Mouse (Mus musculus): Measurements from ENCODE around the gene Ptbp1. TPM values are rescaled to one million over a fixed set of nuclear protein-coding genes. Genes with fewer than 3 reads are reported as not detected.
A peak's percentile ranks its signal among the peaks of the same experiment; 100 is the strongest.

Gene Ptbp1
- polyA plus RNA-seq, 1 experiment from 2014 or later, result 139 TPM

GRCm38 (mm10) chr10:79907415-79907814 lies 53.2 kb downstream of the Ptbp1 start:
- peaks cover 68% of the 10 kb centered on the region for H3K36me3 ChIP-seq
- peaks cover 10% of the 10 kb centered on the region for H3K4me1 ChIP-seq (replicated peaks)
- no peaks in the 10 kb centered on the region for H3K9me3 ChIP-seq (replicated peaks)
- no peak overlapping the region for H3K9ac ChIP-seq
- WGBS, result 94% methylated on average over 10 of the region's 10 CpGs
- H3K27ac ChIP-seq (ENCODE audit: poor library complexity, severe bottlenecking), result no peak overlapping the region
- H3K4me3 ChIP-seq, result no peak overlapping the region
- ATAC-seq (ENCODE audit: insufficient number of reproducible peaks, low FRiP score), result no peak
- no peaks in the 10 kb centered on the region for H3K27me3 ChIP-seq (replicated peaks)
- peak overlapping the region; percentile 54; the same call in 1 of the 2 replicates for H3K4me2 ChIP-seq

- WGBS, result 2% methylated on average over 52 of the region's 52 CpGs
- peak; percentile 97 for ATAC-seq (ENCODE audit: insufficient number of reproducible peaks, low FRiP score)
- peaks cover 10% of the 10 kb centered on the region for H3K4me1 ChIP-seq (replicated peaks)
- peak within 1 kb of the TSS; percentile 86 for H3K4me3 ChIP-seq
- peaks cover 66% of the 10 kb centered on the region for H3K36me3 ChIP-seq
- H3K4me2 ChIP-seq, result peak within 1 kb of the TSS; percentile 54
- H3K27ac ChIP-seq (ENCODE audit: poor library complexity, severe bottlenecking), result peak within 1 kb of the TSS; percentile 97
- no peaks in the 10 kb centered on the region for H3K27me3 ChIP-seq (replicated peaks)
- H3K9ac ChIP-seq, result peak within 1 kb of the TSS; percentile 94
- no peaks in the 10 kb centered on the region for H3K9me3 ChIP-seq (replicated peaks)
Measured at GRCm38 (mm10) chr10:79908167-79909091, 54.2 kb downstream of the Ptbp1 start, which contains the start of gene Med16. Gene Med16, minus strand, starts transcription at chr10:79908923.

- WGBS, result 26% methylated on average over 14 of the region's 14 CpGs
- no peaks in the 10 kb centered on the region for H3K9me3 ChIP-seq (replicated peaks)
- peak overlapping the region; percentile 20; the same call in 1 of the 2 replicates for H3K9ac ChIP-seq
- H3K4me2 ChIP-seq, result peak overlapping the region; percentile 48
- H3K4me3 ChIP-seq, result no peak overlapping the region; the same call in 1 of the 2 replicates
- H3K4me1 ChIP-seq (replicated peaks), result peaks cover 16% of the 10 kb centered on the region
- peak overlapping the region; percentile 45; the same call in 1 of the 2 replicates for H3K27ac ChIP-seq (ENCODE audit: poor library complexity, severe bottlenecking)
- H3K36me3 ChIP-seq, result peaks cover 59% of the 10 kb centered on the region
- ATAC-seq (ENCODE audit: insufficient number of reproducible peaks, low FRiP score), result peak; percentile 49; the same call in 1 of the 2 replicates
- H3K27me3 ChIP-seq (replicated peaks), result no peaks in the 10 kb centered on the region
Measured at GRCm38 (mm10) chr10:79909092-79909922, 55.1 kb downstream of the Ptbp1 start.

- no peaks in the 10 kb centered on the region for H3K27me3 ChIP-seq (replicated peaks)
- H3K9ac ChIP-seq, result 0 out of 2 replicates have a peak within 1 kb of the TSS, but pooled peaks have one; percentile 20
- no peak within 1 kb of the TSS for H3K4me2 ChIP-seq
- H3K4me1 ChIP-seq (replicated peaks), result peaks cover 28% of the 10 kb centered on the region
- 89% methylated on average over 4 of the region's 4 CpGs for WGBS
- H3K4me3 ChIP-seq, result no peak within 1 kb of the TSS
- H3K36me3 ChIP-seq, result peaks cover 47% of the 10 kb centered on the region
- no peak within 1 kb of the TSS for H3K27ac ChIP-seq (ENCODE audit: poor library complexity, severe bottlenecking)
- no peaks in the 10 kb centered on the region for H3K9me3 ChIP-seq (replicated peaks)
- ATAC-seq (ENCODE audit: insufficient number of reproducible peaks, low FRiP score), result no peak
Measured at GRCm38 (mm10) chr10:79910556-79910955, 56.3 kb downstream of the Ptbp1 start, which contains the start of gene Gm26602. Gene Gm26602, plus strand, starts transcription at chr10:79910856.

- WGBS, result 64% methylated on average over 20 of the region's 20 CpGs
- no peak for ATAC-seq (ENCODE audit: insufficient number of reproducible peaks, low FRiP score)
Measured at GRCm38 (mm10) chr10:79912412-79912811, 58.2 kb downstream of the Ptbp1 start.

More at GRCm38 (mm10) chr10:79912412-79912811, 58.2 kb downstream of the Ptbp1 start:
- H3K27ac ChIP-seq (ENCODE audit: poor library complexity, severe bottlenecking), result no peak overlapping the region
- H3K4me3 ChIP-seq, result no peak overlapping the region
- no peaks in the 10 kb centered on the region for H3K9me3 ChIP-seq (replicated peaks)
- no peak overlapping the region for H3K4me2 ChIP-seq
- peaks cover 29% of the 10 kb centered on the region for H3K36me3 ChIP-seq
- H3K27me3 ChIP-seq (replicated peaks), result peaks cover 2% of the 10 kb centered on the region
- no peak overlapping the region for H3K9ac ChIP-seq
- H3K4me1 ChIP-seq (replicated peaks), result peaks cover 36% of the 10 kb centered on the region

Small RNA genes within 50 kb of the gene (microRNA-seq; reads per million reads assigned to microRNA genes)
- not detected for gene Mir6910

Other genes starting within 250 kb of the Ptbp1 start
- not detected in 2 replicates for gene C2cd4c, start 240.4 kb upstream of the Ptbp1 start, polyA plus RNA-seq (2016; fragmentation: Nextera tagmentation; extraction: Ambion mirVana)
- gene Shc2, start 216.5 kb upstream of the Ptbp1 start, polyA plus RNA-seq (2016; fragmentation: Nextera tagmentation; extraction: Ambion mirVana), result 2.7 and 3.0 TPM in 2 replicates
- gene Odf3l2, start 208.7 kb upstream of the Ptbp1 start, polyA plus RNA-seq (2016; fragmentation: Nextera tagmentation; extraction: Ambion mirVana), result not detected in 2 replicates
- gene Madcam1, start 189.9 kb upstream of the Ptbp1 start, polyA plus RNA-seq (2016; fragmentation: Nextera tagmentation; extraction: Ambion mirVana), result 0.23 and 1.0 TPM in 2 replicates
- gene Tpgs1, start 185.1 kb upstream of the Ptbp1 start, polyA plus RNA-seq (2016; fragmentation: Nextera tagmentation; extraction: Ambion mirVana), result 41.9 and 46.0 TPM in 2 replicates
- gene Cdc34, start 172.2 kb upstream of the Ptbp1 start, polyA plus RNA-seq (2016; fragmentation: Nextera tagmentation; extraction: Ambion mirVana), result 151 and 152 TPM in 2 replicates
- gene Gzmm, start 165.4 kb upstream of the Ptbp1 start, polyA plus RNA-seq (2016; fragmentation: Nextera tagmentation; extraction: Ambion mirVana), result 0.78 and 0.83 TPM in 2 replicates
- 1,289 and 1,310 TPM in 2 replicates for gene Bsg, start 149.9 kb upstream of the Ptbp1 start, polyA plus RNA-seq (2016; fragmentation: Nextera tagmentation; extraction: Ambion mirVana)
- gene Hcn2, start 137.8 kb upstream of the Ptbp1 start, polyA plus RNA-seq (2016; fragmentation: Nextera tagmentation; extraction: Ambion mirVana), result not detected in 2 replicates
- 35.4 and 35.9 TPM in 2 replicates for gene Polrmt, start 107.8 kb upstream of the Ptbp1 start, polyA plus RNA-seq (2016; fragmentation: Nextera tagmentation; extraction: Ambion mirVana)
- 0.22 and 0.38 TPM in 2 replicates for gene Fgf22, start 99.4 kb upstream of the Ptbp1 start, polyA plus RNA-seq (2016; fragmentation: Nextera tagmentation; extraction: Ambion mirVana)
- 78.7 and 78.9 TPM in 2 replicates for gene Rnf126, start 87.5 kb upstream of the Ptbp1 start, polyA plus RNA-seq (2016; fragmentation: Nextera tagmentation; extraction: Ambion mirVana)
- 21.1 and 21.9 TPM in 2 replicates for gene Fstl3, start 77.2 kb upstream of the Ptbp1 start, polyA plus RNA-seq (2016; fragmentation: Nextera tagmentation; extraction: Ambion mirVana)
- 0.24 TPM in 1 of 2 replicates, not detected in the other for gene Prss57, start 63.5 kb upstream of the Ptbp1 start, polyA plus RNA-seq (2016; fragmentation: Nextera tagmentation; extraction: Ambion mirVana)
- 72.4 and 80.8 TPM in 2 replicates for gene Palm, start 60.9 kb upstream of the Ptbp1 start, polyA plus RNA-seq (2016; fragmentation: Nextera tagmentation; extraction: Ambion mirVana)
- 0.40 and 0.60 TPM in 2 replicates for gene Misp, start 33.4 kb upstream of the Ptbp1 start, polyA plus RNA-seq (2016; fragmentation: Nextera tagmentation; extraction: Ambion mirVana)
- 1.8 and 2.0 TPM in 2 replicates for gene Prtn3, start 20.0 kb downstream of the Ptbp1 start, polyA plus RNA-seq (2016; fragmentation: Nextera tagmentation; extraction: Ambion mirVana)
- 14.2 and 15.5 TPM in 2 replicates for gene Plppr3, start 20.2 kb downstream of the Ptbp1 start, polyA plus RNA-seq (2016; fragmentation: Nextera tagmentation; extraction: Ambion mirVana)
- gene Elane, start 31.8 kb downstream of the Ptbp1 start, polyA plus RNA-seq (2016; fragmentation: Nextera tagmentation; extraction: Ambion mirVana), result 0.47 TPM in 1 of 2 replicates, not detected in the other
- gene Cfd, start 36.4 kb downstream of the Ptbp1 start, polyA plus RNA-seq (2016; fragmentation: Nextera tagmentation; extraction: Ambion mirVana), result not detected in 2 replicates
- gene Med16, start 54.5 kb downstream of the Ptbp1 start, polyA plus RNA-seq (2016; fragmentation: Nextera tagmentation; extraction: Ambion mirVana), result 48.3 and 50.1 TPM in 2 replicates
- gene Gm26602, start 56.4 kb downstream of the Ptbp1 start, polyA plus RNA-seq (2016; fragmentation: Nextera tagmentation; extraction: Ambion mirVana), result 16.8 and 19.3 TPM in 2 replicates
- 0.45 and 0.55 TPM in 2 replicates for gene Kiss1r, start 62.5 kb downstream of the Ptbp1 start, polyA plus RNA-seq (2016; fragmentation: Nextera tagmentation; extraction: Ambion mirVana)
- gene R3hdm4, start 66.8 kb downstream of the Ptbp1 start, polyA plus RNA-seq (2016; fragmentation: Nextera tagmentation; extraction: Ambion mirVana), result 92.8 and 97.3 TPM in 2 replicates
- gene Arid3a, start 72.6 kb downstream of the Ptbp1 start, polyA plus RNA-seq (2016; fragmentation: Nextera tagmentation; extraction: Ambion mirVana), result 6.3 and 8.3 TPM in 2 replicates
- gene Wdr18, start 105.7 kb downstream of the Ptbp1 start, polyA plus RNA-seq (2016; fragmentation: Nextera tagmentation; extraction: Ambion mirVana), result 78.8 and 89.6 TPM in 2 replicates
- gene Grin3b, start 116.3 kb downstream of the Ptbp1 start, polyA plus RNA-seq (2016; fragmentation: Nextera tagmentation; extraction: Ambion mirVana), result 0.12 and 0.29 TPM in 2 replicates
- 20.8 and 20.9 TPM in 2 replicates for gene Tmem259, start 129.9 kb downstream of the Ptbp1 start, polyA plus RNA-seq (2016; fragmentation: Nextera tagmentation; extraction: Ambion mirVana)
- gene Cnn2, start 134.2 kb downstream of the Ptbp1 start, polyA plus RNA-seq (2016; fragmentation: Nextera tagmentation; extraction: Ambion mirVana), result 302 and 307 TPM in 2 replicates
- 4.5 and 5.1 TPM in 2 replicates for gene Abca7, start 142.1 kb downstream of the Ptbp1 start, polyA plus RNA-seq (2016; fragmentation: Nextera tagmentation; extraction: Ambion mirVana)
- 7.5 and 8.5 TPM in 2 replicates for gene Arhgap45, start 162.2 kb downstream of the Ptbp1 start, polyA plus RNA-seq (2016; fragmentation: Nextera tagmentation; extraction: Ambion mirVana)
- 132 and 135 TPM in 2 replicates for gene Polr2e, start 185.4 kb downstream of the Ptbp1 start, polyA plus RNA-seq (2016; fragmentation: Nextera tagmentation; extraction: Ambion mirVana)
- gene Gpx4, start 192.7 kb downstream of the Ptbp1 start, polyA plus RNA-seq (2016; fragmentation: Nextera tagmentation; extraction: Ambion mirVana), result 677 and 717 TPM in 2 replicates

Data from heart, embryonic 12.5 days (tissue).